Mouse (Mus musculus): Measurements from ENCODE around the gene Gm16867. TPM values are rescaled to one million over a fixed set of nuclear protein-coding genes. Genes with fewer than 3 reads are reported as not detected.
"Not testable (repeated sequence)": the region's sequence is repeated elsewhere in the genome, so short reads cannot be mapped to it uniquely, and the experiment has no call there.

Gm16867 gene
- not detected in 2 replicates for polyA plus RNA-seq (2015; fragmentation: Nextera tagmentation; extraction: Ambion mirVana)

DNA sequence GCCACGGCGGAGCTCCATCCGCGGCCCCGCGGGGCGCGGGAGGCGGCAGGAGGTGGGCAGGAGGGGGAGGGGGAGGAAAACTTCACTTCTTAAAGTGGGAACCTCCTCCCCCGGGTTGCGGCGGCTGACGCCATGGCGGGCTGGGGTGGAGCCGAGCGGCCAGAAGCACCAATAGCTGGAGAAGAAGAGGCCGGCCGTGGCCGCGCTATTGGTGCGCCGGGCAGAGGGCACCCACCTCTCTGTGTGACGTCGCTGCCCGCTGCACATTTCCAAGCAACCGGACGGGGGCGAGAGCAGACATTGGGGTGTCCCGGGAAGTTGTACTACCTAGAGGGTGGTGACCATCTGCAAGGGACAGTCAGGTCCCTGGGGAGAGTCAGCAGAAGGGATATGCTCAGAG is at the start of gene Gm16867:
Gm16867 (minus strand) TSS at position 189 of the 400 bp plus-strand sequence.
- not testable (repeated sequence) for H3K4me2 ChIP-seq (replicated peaks; ENCODE audit: low read depth); H3K4me1 ChIP-seq (replicated peaks; ENCODE audit: control insufficient read depth, insufficient read depth); H3K9me3 ChIP-seq (ENCODE audit: control insufficient read depth, low read length); H3K36me3 ChIP-seq (ENCODE audit: control insufficient read depth, insufficient read depth, low read length); H3K9ac ChIP-seq (ENCODE audit: low read length); H3K27ac ChIP-seq (replicated peaks); H3K27me3 ChIP-seq (ENCODE audit: control insufficient read depth, insufficient read depth, low read length); DNase-seq (ENCODE audit: low spot score); H3K4me3 ChIP-seq (ENCODE audit: low read depth, low read length)
- peak; percentile 99 for ATAC-seq (ENCODE audit: low FRiP score, low TSS enrichment)
- no CpG with 5 or more reads among the region's 29 CpGs for WGBS

DNA sequence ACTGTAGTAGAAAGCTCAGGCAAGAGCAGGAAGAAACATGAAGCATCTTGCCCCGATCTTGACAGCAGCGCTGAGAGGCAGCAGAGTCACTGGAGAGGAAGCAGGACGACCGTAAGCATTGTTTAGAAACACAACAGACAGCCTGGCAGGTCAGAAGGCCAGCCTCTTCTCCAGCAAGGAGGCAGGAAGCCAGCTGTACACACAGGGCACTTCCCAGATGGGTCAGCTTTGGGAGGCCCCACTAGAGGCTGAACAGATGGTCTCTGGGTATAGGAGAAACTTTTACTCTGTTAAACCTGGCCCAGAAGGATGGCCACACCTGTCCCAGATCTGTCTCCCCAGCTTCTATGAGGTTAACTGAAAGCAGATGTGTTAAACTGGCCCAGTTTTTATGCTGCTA is 44.1 kb upstream of the Gm16867 start:
- not testable (repeated sequence) for ATAC-seq (ENCODE audit: low FRiP score, low TSS enrichment); H3K36me3 ChIP-seq (ENCODE audit: control insufficient read depth, insufficient read depth, low read length); H3K27ac ChIP-seq (replicated peaks); H3K9ac ChIP-seq (ENCODE audit: low read length); DNase-seq (ENCODE audit: low spot score); H3K9me3 ChIP-seq (ENCODE audit: control insufficient read depth, low read length); H3K27me3 ChIP-seq (ENCODE audit: control insufficient read depth, insufficient read depth, low read length); H3K4me3 ChIP-seq (ENCODE audit: low read depth, low read length); H3K4me1 ChIP-seq (replicated peaks; ENCODE audit: control insufficient read depth, insufficient read depth); H3K4me2 ChIP-seq (replicated peaks; ENCODE audit: low read depth)
- WGBS = no CpG with 5 or more reads among the region's 4 CpGs

GRCm38 (mm10) chr14:69545052-69545451 is 41.9 kb upstream of the Gm16867 start:
- H3K9ac ChIP-seq (ENCODE audit: low read length); H3K27ac ChIP-seq (replicated peaks); H3K36me3 ChIP-seq (ENCODE audit: control insufficient read depth, insufficient read depth, low read length); H3K27me3 ChIP-seq (ENCODE audit: control insufficient read depth, insufficient read depth, low read length); H3K9me3 ChIP-seq (ENCODE audit: control insufficient read depth, low read length); H3K4me2 ChIP-seq (replicated peaks; ENCODE audit: low read depth); ATAC-seq (ENCODE audit: low FRiP score, low TSS enrichment); DNase-seq (ENCODE audit: low spot score); H3K4me1 ChIP-seq (replicated peaks; ENCODE audit: control insufficient read depth, insufficient read depth); H3K4me3 ChIP-seq (ENCODE audit: low read depth, low read length): not testable (repeated sequence)
- WGBS = no CpG with 5 or more reads among the region's 2 CpGs

DNA sequence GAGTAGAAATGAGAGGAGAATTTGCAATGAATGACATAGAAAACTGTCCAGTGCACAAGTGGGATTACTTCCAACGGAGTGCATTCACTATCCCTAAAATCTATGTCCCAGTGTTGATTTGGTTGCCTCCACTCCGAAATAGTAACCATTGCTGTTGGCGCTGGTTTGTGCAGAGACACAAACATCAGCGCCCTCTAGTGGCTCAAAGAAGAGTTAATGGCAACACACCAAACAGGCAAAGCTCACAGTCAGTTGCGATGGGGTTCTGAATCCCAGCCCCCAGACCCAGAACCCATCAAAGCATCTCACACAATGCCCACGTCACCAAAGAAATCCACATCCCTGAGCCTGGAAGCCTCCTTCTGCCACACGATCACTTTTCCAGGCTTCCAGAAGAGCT is 40.9 kb upstream of the Gm16867 start:
- not testable (repeated sequence) for H3K4me1 ChIP-seq (replicated peaks; ENCODE audit: control insufficient read depth, insufficient read depth); H3K9ac ChIP-seq (ENCODE audit: low read length); H3K27me3 ChIP-seq (ENCODE audit: control insufficient read depth, insufficient read depth, low read length); H3K4me3 ChIP-seq (ENCODE audit: low read depth, low read length); H3K27ac ChIP-seq (replicated peaks); H3K4me2 ChIP-seq (replicated peaks; ENCODE audit: low read depth); H3K36me3 ChIP-seq (ENCODE audit: control insufficient read depth, insufficient read depth, low read length); H3K9me3 ChIP-seq (ENCODE audit: control insufficient read depth, low read length); DNase-seq (ENCODE audit: low spot score); ATAC-seq (ENCODE audit: low FRiP score, low TSS enrichment)
- no CpG with 5 or more reads among the region's 7 CpGs for WGBS

DNA sequence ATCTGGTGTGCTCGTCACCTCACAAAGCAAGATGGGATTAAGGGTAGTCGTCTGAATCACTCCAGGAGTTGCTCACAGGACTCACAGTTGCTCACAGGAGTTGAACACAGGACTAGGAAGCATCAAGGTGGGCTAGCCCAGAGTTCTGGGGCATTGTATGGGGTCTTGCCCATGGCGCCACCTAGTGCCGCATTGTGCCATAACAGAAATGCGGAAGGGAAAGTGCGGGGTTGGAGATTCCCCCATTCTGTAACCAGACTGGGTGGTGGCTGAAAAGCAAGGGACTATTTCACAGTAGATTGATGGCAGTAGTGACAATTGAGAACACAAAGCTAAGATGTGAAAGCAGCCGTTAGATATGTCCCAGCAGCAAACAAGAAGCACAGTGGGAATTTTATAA is 39.5 kb upstream of the Gm16867 start:
- WGBS = no CpG with 5 or more reads among the region's 7 CpGs
- H3K36me3 ChIP-seq (ENCODE audit: control insufficient read depth, insufficient read depth, low read length); H3K4me2 ChIP-seq (replicated peaks; ENCODE audit: low read depth); DNase-seq (ENCODE audit: low spot score); H3K4me1 ChIP-seq (replicated peaks; ENCODE audit: control insufficient read depth, insufficient read depth); H3K4me3 ChIP-seq (ENCODE audit: low read depth, low read length); H3K9ac ChIP-seq (ENCODE audit: low read length); H3K9me3 ChIP-seq (ENCODE audit: control insufficient read depth, low read length); ATAC-seq (ENCODE audit: low FRiP score, low TSS enrichment); H3K27me3 ChIP-seq (ENCODE audit: control insufficient read depth, insufficient read depth, low read length); H3K27ac ChIP-seq (replicated peaks): not testable (repeated sequence)

DNA sequence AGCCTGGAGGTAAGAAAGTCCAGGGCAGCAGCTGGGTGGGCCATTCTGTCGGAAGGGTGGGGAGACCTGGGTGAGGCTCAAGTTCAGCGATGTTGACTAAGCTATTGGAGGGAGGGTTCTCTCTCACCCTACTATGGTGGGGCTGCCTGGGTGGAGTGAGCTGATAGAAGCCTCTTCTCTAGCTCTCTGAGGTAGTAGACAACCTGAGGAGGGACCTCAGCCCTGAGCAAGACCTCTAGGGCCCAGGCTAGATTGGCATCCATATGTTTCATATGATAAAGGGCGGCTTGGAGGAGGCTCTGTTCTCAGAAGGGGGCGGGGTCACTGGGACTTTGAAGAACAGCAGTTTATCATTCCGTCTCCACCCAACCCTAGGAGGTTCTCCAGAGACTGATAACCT is 37.0 kb upstream of the Gm16867 start:
- not testable (repeated sequence) for H3K9ac ChIP-seq (ENCODE audit: low read length); H3K4me1 ChIP-seq (replicated peaks; ENCODE audit: control insufficient read depth, insufficient read depth); H3K4me3 ChIP-seq (ENCODE audit: low read depth, low read length); H3K36me3 ChIP-seq (ENCODE audit: control insufficient read depth, insufficient read depth, low read length); H3K4me2 ChIP-seq (replicated peaks; ENCODE audit: low read depth); H3K9me3 ChIP-seq (ENCODE audit: control insufficient read depth, low read length); DNase-seq (ENCODE audit: low spot score); H3K27ac ChIP-seq (replicated peaks); H3K27me3 ChIP-seq (ENCODE audit: control insufficient read depth, insufficient read depth, low read length)
- 0 out of 2 replicates have a peak, but pooled peaks have one; percentile 12 for ATAC-seq (ENCODE audit: low FRiP score, low TSS enrichment)
- WGBS = no CpG with 5 or more reads among the region's 5 CpGs

DNA sequence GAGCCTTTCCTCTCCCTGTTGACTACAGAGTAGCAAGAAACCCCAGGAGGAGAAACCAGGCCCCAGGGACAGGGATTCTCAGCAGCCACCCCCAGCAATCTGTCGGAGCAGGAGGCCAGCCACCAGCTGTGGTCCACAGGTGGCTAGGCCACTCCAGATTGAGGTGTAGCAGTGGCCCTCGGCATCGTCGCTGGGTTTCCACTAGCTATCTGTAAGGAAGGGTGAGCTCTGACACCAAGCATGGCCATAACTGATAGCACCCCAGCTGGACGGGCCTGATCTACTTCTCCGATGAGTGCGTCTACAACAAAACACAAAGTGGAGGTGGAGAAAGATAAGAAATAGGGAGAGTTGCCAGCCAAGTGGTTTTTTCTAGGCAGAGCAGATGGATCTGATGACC is 33.4 kb upstream of the Gm16867 start:
- WGBS = no CpG with 5 or more reads among the region's 7 CpGs
- DNase-seq (ENCODE audit: low spot score); H3K9me3 ChIP-seq (ENCODE audit: control insufficient read depth, low read length); H3K36me3 ChIP-seq (ENCODE audit: control insufficient read depth, insufficient read depth, low read length); H3K4me2 ChIP-seq (replicated peaks; ENCODE audit: low read depth); H3K9ac ChIP-seq (ENCODE audit: low read length); H3K4me3 ChIP-seq (ENCODE audit: low read depth, low read length); ATAC-seq (ENCODE audit: low FRiP score, low TSS enrichment); H3K27ac ChIP-seq (replicated peaks); H3K4me1 ChIP-seq (replicated peaks; ENCODE audit: control insufficient read depth, insufficient read depth); H3K27me3 ChIP-seq (ENCODE audit: control insufficient read depth, insufficient read depth, low read length): not testable (repeated sequence)

DNA sequence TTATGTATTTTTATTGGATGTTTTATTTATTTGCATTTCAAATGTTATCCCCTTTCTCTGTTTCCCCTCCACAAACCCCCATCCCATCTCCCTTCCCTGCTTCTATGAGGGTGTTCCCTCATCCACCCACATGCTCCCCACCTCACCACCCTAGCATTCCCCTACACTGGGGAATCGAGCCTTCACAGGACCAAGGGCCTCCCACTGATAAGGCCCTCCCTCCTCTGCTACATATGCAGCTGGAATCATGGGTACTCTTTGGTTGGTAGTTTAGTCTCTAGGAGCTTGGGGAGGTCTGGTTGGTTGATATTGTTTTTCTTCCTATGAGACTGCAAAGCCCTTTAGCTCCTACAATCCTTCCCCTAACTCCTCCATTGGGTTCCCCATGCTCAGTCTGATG is 23.0 kb upstream of the Gm16867 start:
- ATAC-seq (ENCODE audit: low FRiP score, low TSS enrichment); H3K27ac ChIP-seq (replicated peaks); H3K4me2 ChIP-seq (replicated peaks; ENCODE audit: low read depth); H3K9ac ChIP-seq (ENCODE audit: low read length); H3K4me3 ChIP-seq (ENCODE audit: low read depth, low read length); H3K27me3 ChIP-seq (ENCODE audit: control insufficient read depth, insufficient read depth, low read length); H3K9me3 ChIP-seq (ENCODE audit: control insufficient read depth, low read length); DNase-seq (ENCODE audit: low spot score); H3K36me3 ChIP-seq (ENCODE audit: control insufficient read depth, insufficient read depth, low read length); H3K4me1 ChIP-seq (replicated peaks; ENCODE audit: control insufficient read depth, insufficient read depth): not testable (repeated sequence)
- no CpG with 5 or more reads among the region's 1 CpGs for WGBS

DNA sequence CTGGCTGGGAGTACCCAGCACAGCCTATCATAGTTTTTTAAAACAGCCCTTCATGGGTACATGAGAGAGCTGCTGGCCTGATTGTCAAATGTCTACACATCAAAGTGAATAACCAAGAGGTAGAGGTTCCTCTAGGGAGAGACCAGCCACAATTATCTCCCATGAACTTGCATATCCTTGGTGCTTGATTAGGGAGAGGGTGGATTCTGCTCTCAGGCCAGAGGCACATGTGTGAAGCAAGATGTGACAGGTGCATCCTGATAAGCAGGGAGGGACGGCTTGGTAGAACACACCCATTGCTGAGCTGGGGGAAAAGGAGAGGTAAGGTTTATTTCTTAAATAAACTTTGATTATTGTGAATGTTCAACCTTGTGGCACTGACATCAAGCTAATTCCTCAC is 19.8 kb upstream of the Gm16867 start:
- not testable (repeated sequence) for H3K27ac ChIP-seq (replicated peaks); H3K9ac ChIP-seq (ENCODE audit: low read length); ATAC-seq (ENCODE audit: low FRiP score, low TSS enrichment); DNase-seq (ENCODE audit: low spot score); H3K4me1 ChIP-seq (replicated peaks; ENCODE audit: control insufficient read depth, insufficient read depth); H3K36me3 ChIP-seq (ENCODE audit: control insufficient read depth, insufficient read depth, low read length); H3K4me3 ChIP-seq (ENCODE audit: low read depth, low read length); H3K9me3 ChIP-seq (ENCODE audit: control insufficient read depth, low read length); H3K4me2 ChIP-seq (replicated peaks; ENCODE audit: low read depth); H3K27me3 ChIP-seq (ENCODE audit: control insufficient read depth, insufficient read depth, low read length)
- WGBS = no CpG with 5 or more reads among the region's 1 CpGs
